Mouse (Mus musculus) heart, embryonic 11.5 days (tissue): Measurements from ENCODE around the gene Tshb. TPM values are rescaled to one million over a fixed set of nuclear protein-coding genes. Genes with fewer than 3 reads are reported as not detected.
A peak's percentile ranks its signal among the peaks of the same experiment; 100 is the strongest.

ENCODE experiments used
- ATAC-seq: fragments of 200-750 bp; cut with Nextera tagmentation; replicated peaks from 2 replicates; pipeline ENCODE4 v1.8.0; 2017; ENCODE audit warnings: moderate library complexity; ENCODE audit not compliant: insufficient number of reproducible peaks, low FRiP score, low TSS enrichment
- H3K27ac ChIP-seq: fragments of 300-500 bp; sonication (generic); 2 replicates; pipeline ENCODE4 v1.5.1; 2014; ENCODE audit warnings: mild to moderate bottlenecking, low read depth, low read length
- H3K27me3 ChIP-seq: fragments of 300-500 bp; sonication (generic); 2 replicates; pipeline ENCODE4 v1.6.1; 2014; ENCODE audit warnings: mild to moderate bottlenecking, low read length, mixed read lengths; ENCODE audit not compliant: control insufficient read depth, insufficient read depth
- H3K36me3 ChIP-seq: fragments of 300-500 bp; sonication (generic); 2 replicates; pipeline ENCODE4 v1.6.1; 2014; ENCODE audit warnings: mild to moderate bottlenecking, low read length, moderate library complexity, mixed read lengths; ENCODE audit not compliant: control insufficient read depth, insufficient read depth
- H3K4me1 ChIP-seq: fragments of 300-500 bp; sonication (generic); 2 replicates; pipeline ENCODE4 v1.6.1; 2014; ENCODE audit warnings: low read length; ENCODE audit not compliant: control insufficient read depth, insufficient read depth
- H3K4me2 ChIP-seq: fragments of 300-500 bp; sonication (generic); 2 replicates; pipeline ENCODE4 v1.6.1; 2014; ENCODE audit warnings: mild to moderate bottlenecking, moderate library complexity
- H3K4me3 ChIP-seq: fragments of 300-500 bp; sonication (generic); 2 replicates; pipeline ENCODE4 v1.5.1; 2014; ENCODE audit warnings: low read depth, low read length
- H3K9ac ChIP-seq: fragments of 300-500 bp; sonication (generic); 2 replicates; pipeline ENCODE4 v1.6.1; 2014; ENCODE audit warnings: mild to moderate bottlenecking, low read depth, low read length, moderate library complexity
- H3K9me3 ChIP-seq: fragments of 300-500 bp; sonication (generic); replicated peaks from 2 replicates; pipeline ENCODE4 v1.6.1; 2016; ENCODE audit warnings: low read length; ENCODE audit not compliant: control insufficient read depth
- WGBS: fragments of 180-500 bp; shearing (Covaris S2); extraction: QIAGEN DNeasy Blood & Tissue Kit; methylation state at CpG from one replicate; pipeline ENCODE4 v1.1.7; 2014; ENCODE audit not compliant: insufficient replicate concordance; 5-methylcytosine and 5-hydroxymethylcytosine counted together
- polyA plus RNA-seq: library from polyadenylated mRNA; unstranded; fragments of >200 nt; fragmentation: Nextera tagmentation; extraction: Ambion mirVana; gene quantifications from 2 replicates; pipeline ENCODE4 v1.2.1, GENCODE M21; 2014

Tshb gene
- polyA plus RNA-seq, 1 experiment from 2014 or later: 0.13 TPM

DNA sequence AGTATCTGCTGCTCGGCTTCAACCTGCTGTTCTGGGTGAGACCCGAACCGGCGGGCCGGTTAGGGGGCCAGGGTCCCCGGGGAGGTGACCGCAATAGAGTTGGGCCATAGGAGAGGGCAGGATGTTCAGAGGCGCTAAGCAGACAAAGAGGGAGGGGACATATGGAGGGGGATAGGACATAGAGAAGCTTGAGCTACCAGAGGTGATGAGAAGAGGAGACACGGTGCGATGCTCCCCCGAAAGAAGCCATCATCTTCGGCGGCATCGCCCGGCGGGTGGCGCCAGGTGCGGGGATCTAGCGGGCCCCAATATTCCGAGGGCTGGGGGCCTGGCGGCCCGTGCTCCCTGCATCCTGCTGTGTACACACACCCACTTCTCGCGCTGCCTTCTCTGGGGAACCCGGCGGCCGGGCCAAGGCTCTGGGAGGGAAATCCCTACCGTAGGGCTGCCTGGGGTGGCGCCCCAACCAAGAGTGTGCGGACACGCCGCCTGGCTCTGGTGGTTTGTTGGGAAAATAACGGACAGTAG is 47.4 kb downstream of the Tshb start:
- 1% methylated on average over 33 of the region's 33 CpGs for WGBS
- Histone ChIP-seq H3K27ac (peak overlapping the region; percentile 98), H3K4me2 (peak overlapping the region; percentile 86), H3K4me3 (peak overlapping the region; percentile 83), H3K27me3 (no peaks in the 10 kb centered on the region), H3K9ac (peak overlapping the region; percentile 93), H3K4me1 (peaks cover 36% of the 10 kb centered on the region), H3K36me3 (no peaks in the 10 kb centered on the region), H3K9me3 (no peaks in the 10 kb centered on the region)
- ATAC-seq: peak; percentile 56

DNA sequence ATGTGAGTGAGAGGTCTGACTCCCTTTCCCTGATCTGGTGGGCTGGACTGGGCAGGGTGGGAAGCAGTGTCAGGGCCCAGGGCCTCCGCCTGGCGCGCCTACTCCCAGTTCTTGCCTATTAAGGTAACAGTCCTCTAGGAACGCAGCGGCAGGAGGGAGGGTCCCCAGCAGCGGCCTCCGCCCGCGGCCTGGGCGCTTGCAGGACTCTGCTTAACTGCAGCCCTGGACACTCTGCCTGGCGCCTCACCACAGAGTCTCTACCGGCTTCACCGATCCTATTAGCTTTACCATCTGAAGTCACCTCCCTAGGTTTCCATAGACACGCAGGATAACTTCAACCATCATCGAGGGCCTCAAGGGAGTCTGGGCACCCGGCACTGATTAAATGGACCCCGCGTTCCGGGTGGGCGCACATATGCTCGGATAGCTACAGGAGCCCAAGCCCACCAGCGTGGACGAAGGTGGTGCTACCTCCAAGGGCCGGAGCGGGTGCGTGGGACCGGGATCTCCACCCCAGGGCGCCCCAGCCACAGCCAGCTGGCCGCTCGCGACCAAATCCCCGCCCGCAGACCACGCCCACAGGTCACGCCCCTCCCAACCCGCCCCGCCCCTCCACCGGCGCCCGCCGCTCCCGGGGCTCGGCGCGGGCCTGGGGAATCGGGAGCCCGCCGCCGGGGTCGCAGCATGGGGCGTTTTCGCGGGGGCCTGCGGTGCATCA is 48.0 kb downstream of the Tshb start, which contains the start of gene Tspan2:
Gene Tspan2, plus strand, starts transcription at position 217 of the 718 bp plus-strand sequence.
- WGBS: under 1% methylated on average over 54 of the region's 54 CpGs
- H3K4me2 ChIP-seq: peak within 1 kb of the TSS; percentile 86
- H3K4me3 ChIP-seq: peak within 1 kb of the TSS; percentile 83
- no peaks in the 10 kb centered on the region for H3K36me3 ChIP-seq
- peak; percentile 82 for ATAC-seq
- peak within 1 kb of the TSS; percentile 93 for H3K9ac ChIP-seq
- peak within 1 kb of the TSS; percentile 98 for H3K27ac ChIP-seq
- H3K9me3 ChIP-seq: no peaks in the 10 kb centered on the region
- H3K4me1 ChIP-seq: peaks cover 36% of the 10 kb centered on the region
- no peaks in the 10 kb centered on the region for H3K27me3 ChIP-seq

DNA sequence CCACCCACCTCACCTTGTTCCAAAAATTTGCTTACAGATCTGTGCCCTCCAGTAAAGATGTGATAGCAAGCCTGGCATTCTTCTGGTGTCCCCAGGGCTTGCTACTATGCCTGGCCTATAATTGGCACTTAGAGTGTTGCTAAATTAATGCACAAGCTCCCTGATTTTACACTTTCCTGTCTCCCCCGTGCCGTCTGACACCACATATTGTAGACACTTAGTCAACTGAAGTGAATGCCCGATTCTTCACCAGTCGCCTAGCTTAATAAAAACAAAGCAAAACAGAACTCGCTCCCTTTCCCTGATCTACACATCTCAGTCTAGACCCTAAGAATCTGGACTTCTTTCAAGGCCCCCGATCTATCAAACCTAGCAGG is 48.6 kb downstream of the Tshb start:
- Histone ChIP-seq H3K4me1 (peaks cover 33% of the 10 kb centered on the region), H3K27ac (peak overlapping the region; percentile 98), H3K9me3 (no peaks in the 10 kb centered on the region), H3K4me3 (peak overlapping the region; percentile 83), H3K27me3 (no peaks in the 10 kb centered on the region), H3K9ac (peak overlapping the region; percentile 93), H3K4me2 (peak overlapping the region; percentile 86), H3K36me3 (no peaks in the 10 kb centered on the region)
- no peak for ATAC-seq
- WGBS: 11% methylated on average over 6 of the region's 6 CpGs

DNA sequence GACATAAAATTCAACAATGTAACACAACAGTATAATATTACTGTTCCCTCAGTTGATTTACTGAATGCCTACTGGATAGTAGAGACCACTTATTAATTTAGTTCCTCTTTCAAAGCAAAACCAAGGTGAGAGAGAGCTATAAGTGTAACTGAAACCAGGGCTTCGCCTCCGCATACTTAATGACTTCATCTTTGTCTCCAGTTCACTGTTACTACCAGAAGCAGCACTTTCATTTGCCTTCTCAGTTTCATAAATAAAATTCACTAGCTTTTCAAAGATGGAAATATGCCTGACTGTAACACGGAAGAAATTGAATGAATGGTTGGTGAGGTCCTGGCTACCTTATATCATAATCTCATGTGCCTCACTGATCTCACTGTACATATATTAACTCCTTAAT is 49.5 kb downstream of the Tshb start:
- Histone ChIP-seq H3K4me3 (no peak overlapping the region), H3K4me1 (peaks cover 24% of the 10 kb centered on the region), H3K9ac (no peak overlapping the region), H3K9me3 (no peaks in the 10 kb centered on the region), H3K36me3 (no peaks in the 10 kb centered on the region), H3K27ac (no peak overlapping the region), H3K27me3 (no peaks in the 10 kb centered on the region), H3K4me2 (no peak overlapping the region)
- ATAC-seq: no peak
- 89% methylated on average over 3 of the region's 3 CpGs for WGBS

DNA sequence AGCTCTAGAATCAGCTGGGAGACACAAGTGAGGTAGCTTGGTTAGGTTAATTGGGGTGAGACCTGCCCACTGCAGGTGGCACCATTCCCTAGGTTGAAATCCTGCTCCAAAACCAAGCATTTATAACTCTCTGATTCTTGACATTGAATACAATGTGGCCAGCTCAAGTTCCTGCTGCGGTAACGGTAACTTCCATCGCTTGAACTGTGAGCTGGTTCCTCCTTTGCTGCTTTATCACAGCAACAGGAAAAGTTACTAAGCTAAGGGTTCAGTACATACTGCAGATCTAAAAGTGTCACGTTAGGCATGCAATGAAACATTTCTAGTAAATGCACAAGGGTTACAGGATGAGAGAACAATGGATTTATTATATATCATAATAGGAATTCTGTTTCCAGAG is 49.9 kb downstream of the Tshb start:
- ATAC-seq: no peak
- Histone ChIP-seq H3K4me2 (no peak overlapping the region), H3K4me1 (peaks cover 20% of the 10 kb centered on the region), H3K27ac (no peak overlapping the region), H3K9ac (no peak overlapping the region), H3K4me3 (no peak overlapping the region), H3K9me3 (no peaks in the 10 kb centered on the region), H3K36me3 (no peaks in the 10 kb centered on the region), H3K27me3 (no peaks in the 10 kb centered on the region)
- 76% methylated on average over 4 of the region's 4 CpGs for WGBS

DNA sequence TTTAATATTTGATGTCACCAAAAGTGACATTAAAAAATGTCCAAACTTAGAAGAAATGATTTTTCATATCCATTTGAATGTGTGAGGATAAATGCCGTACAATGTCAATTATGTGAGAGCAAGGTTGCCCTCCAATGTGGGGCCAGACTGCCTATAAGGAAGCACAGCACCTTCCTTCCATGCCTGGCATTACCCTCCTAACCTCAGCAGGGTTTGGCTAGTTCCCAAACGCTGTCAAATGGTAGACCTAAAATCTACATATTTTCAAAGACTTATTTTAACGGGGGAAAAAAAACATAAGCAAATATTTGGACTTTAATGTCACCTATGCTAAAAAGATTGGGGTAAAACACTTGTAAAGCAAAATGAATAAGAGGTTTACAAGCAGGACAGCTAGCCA is 51.4 kb downstream of the Tshb start:
- H3K4me3 ChIP-seq: no peak overlapping the region
- H3K27me3 ChIP-seq: no peaks in the 10 kb centered on the region
- H3K36me3 ChIP-seq: no peaks in the 10 kb centered on the region
- H3K9ac ChIP-seq: no peak overlapping the region
- no peak for ATAC-seq
- peaks cover 7% of the 10 kb centered on the region for H3K4me1 ChIP-seq
- H3K4me2 ChIP-seq: no peak overlapping the region
- 63% methylated on average over 3 of the region's 3 CpGs for WGBS
- no peak overlapping the region for H3K27ac ChIP-seq
- H3K9me3 ChIP-seq: no peaks in the 10 kb centered on the region

DNA sequence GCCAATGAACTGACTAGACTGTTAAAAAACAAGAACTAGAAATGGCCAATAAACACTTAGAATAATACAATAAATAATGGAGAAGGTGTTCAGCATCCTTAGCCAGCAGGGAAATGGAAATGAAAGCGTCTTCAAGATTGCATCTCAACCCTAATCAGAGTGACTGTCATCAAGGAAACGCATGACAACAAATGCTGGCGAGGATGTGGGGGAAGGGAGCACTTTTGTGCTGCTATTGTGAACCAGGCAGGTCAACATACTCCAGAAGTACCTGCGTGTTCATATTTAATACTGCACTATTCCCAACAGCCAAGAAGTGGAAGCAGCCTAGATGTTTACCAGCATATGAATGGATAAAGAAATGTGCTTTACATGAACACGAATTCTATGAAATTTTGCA is 53.1 kb downstream of the Tshb start:
- Histone ChIP-seq H3K27ac (no peak overlapping the region), H3K27me3 (no peaks in the 10 kb centered on the region), H3K9me3 (no peaks in the 10 kb centered on the region), H3K9ac (no peak overlapping the region), H3K36me3 (no peaks in the 10 kb centered on the region), H3K4me1 (peaks cover 4% of the 10 kb centered on the region), H3K4me3 (no peak overlapping the region), H3K4me2 (no peak overlapping the region)
- ATAC-seq: no peak
- 53% methylated on average over 5 of the region's 5 CpGs for WGBS
